Mouse (Mus musculus): ENCODE data around the gene Naa35.

- no peak for TF ChIP-seq CTCF (IDR thresholded peaks at IDR 0.05; ENCODE audit: insufficient read depth, low read length)
- TF ChIP-seq POLR2A (IDR thresholded peaks at IDR 0.05; ENCODE audit: borderline replicate concordance, extremely low read depth, low read depth, low read length): no peak
Measured at GRCm38 (mm10) chr13:59613868-59614267, 28.8 kb downstream of the Naa35 start.

Measured in lung, adult 2 months (tissue).